Mouse (Mus musculus) kidney, postnatal 10 days (tissue): ENCODE data around the gene 4930432M17Rik.
A peak's percentile ranks its signal among the peaks of the same experiment; 100 is the strongest.

Experiments
- DNase-seq: peaks from one replicate; pipeline ENCODE4 v3.0.0; 2021; ENCODE audit warnings: mixed read lengths

Gene 4930432M17Rik

GRCm38 (mm10) chr3:121712222-121712621 is 41.7 kb downstream of the 4930432M17Rik start:
- no peak for DNase-seq

DNA sequence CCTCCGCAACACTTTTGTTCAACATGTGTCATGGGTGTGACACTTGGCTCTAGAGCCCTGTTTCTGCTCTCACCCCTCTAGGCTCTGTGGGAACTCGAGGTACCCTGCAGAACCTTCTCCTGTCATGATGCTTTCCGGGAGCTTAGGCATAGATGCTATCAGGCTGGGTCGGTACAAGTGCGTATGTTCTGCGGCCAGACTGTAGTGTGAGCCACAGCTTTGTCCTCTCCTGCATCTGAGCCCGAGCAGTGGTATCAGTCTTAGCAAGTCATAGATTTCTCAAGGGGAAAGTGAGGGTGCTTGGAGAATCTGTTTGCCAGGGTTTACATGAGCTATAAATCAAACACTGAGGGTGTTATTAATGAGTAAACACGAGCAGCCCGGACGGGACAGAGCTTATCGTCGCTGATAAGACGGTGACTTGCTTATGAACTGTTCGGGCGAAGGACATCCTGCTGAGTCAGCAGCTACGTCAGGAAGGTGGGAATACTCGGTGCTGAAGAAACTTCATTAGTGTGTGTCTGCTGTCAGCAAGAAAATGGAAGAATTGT is 42.7 kb downstream of the 4930432M17Rik start:
- DNase-seq: no peak

- DNase-seq: no peak
Measured at GRCm38 (mm10) chr3:121713816-121714215, 43.3 kb downstream of the 4930432M17Rik start.

DNA sequence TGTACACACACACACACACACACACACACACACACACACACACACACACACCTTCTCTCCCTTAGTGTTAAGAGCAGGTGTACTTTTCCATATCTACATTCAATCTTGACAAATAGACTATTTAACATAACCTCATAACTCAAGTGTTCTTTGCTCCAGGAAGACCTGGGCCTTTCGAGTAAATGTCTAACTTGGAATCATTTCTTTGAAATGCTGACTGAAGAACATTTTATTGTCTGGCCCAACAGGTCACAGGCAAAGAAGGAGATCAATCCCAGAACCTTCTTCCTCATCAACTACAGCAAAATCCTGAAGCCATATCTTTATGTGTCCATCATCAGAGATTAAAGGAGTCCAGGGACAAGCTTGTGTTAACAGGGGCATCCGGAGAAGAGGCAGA is 43.9 kb downstream of the 4930432M17Rik start:
- DNase-seq: no peak

DNA sequence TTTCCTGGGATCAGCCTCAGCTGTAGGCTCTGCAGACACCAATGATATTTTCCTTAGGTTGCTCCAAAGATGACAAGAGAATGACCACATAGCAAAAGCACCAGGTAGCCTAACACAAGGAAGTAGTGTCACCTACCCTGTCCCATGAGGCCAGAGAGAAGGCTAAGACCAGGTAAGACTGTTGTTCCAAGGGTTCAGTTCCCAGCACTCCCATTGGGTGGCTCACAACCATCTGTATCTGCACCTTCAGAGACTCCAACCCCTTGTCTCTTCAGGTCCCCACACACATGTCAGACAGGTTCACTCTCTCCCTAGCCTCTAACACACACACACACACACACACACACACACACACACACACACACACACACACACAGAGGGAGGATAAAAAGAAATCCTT is 44.8 kb downstream of the 4930432M17Rik start:
- no peak for DNase-seq

DNA sequence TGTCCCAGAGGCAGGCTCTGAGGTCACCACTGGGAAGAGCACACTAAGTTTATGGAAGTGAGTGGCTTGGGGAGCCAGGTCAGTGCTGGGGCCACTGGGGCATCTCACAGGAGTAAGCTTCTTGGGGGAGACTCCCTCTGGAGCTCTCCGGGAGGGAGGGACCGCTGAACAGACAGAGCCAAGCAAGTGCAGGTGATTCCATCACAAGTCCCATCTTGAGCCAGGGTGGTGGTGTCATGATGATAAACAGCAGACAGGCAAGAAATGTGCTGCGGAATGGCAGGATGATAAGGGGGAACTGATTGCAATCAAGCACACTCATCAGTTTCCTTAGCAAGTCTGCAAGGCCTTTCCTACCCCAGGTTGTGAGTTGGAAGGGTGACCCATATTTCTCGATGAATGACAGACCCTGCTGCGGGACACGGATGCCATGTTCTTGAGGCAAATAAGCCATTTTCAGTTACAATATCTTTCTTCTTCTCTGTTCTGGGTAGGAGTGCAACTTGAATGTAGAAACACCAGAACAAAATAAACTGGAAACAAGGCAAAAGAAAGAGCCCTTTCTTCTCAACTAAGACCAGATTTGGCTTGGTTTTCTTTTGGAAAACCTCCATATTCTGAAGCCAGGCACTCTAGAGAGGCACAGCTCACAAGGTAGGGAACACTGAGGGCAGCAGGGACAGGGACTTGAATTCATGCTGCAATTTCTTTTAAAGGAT is 45.3 kb downstream of the 4930432M17Rik start:
- no peak for DNase-seq

GRCm38 (mm10) chr3:121716480-121716879 is 45.9 kb downstream of the 4930432M17Rik start:
- DNase-seq: no peak

DNA sequence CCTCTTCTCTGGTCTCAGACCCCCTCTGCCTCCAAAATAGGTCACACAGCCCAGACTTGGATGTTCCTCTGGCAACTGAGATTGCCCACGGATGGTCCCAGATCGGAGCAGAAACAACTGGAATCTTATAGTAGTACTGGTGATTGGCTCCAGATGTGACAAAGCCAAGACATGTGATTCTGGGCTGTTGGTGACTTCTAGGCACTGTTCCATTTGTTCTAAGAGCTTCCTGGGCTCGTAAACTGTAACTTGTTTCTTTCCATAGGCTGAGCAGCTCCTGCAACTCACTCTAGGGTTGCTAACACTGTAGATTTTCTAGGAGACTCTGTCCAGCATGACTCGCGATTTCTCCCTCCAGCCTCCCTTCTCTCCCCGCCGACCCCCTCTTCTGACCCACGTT is 48.1 kb downstream of the 4930432M17Rik start:
- no peak for DNase-seq

DNA sequence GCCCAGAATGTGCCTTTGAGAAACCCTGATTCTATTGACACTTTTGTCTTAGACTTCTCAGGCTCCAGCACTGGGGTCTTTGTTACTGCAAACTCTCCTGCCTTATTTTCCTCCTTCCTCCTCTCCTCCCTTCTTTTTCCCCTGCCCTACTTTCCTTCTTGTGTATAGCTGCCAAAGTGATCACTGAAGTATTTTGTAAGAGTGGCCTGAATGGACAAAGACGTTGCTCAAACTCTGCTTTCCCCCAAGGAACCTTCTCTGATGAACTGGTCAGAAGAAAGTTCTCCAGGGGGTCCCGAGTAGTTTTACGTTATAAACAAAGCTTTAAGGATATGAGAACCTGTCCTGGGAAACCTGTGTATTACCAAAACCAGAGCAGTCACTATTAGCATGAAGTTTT is 49.1 kb downstream of the 4930432M17Rik start:
- no peak for DNase-seq

GRCm38 (mm10) chr3:121720801-121721690 is 50.5 kb downstream of the 4930432M17Rik start:
- no peak for DNase-seq

GRCm38 (mm10) chr3:121721691-121722070 is 51.1 kb downstream of the 4930432M17Rik start:
- no peak for DNase-seq

DNA sequence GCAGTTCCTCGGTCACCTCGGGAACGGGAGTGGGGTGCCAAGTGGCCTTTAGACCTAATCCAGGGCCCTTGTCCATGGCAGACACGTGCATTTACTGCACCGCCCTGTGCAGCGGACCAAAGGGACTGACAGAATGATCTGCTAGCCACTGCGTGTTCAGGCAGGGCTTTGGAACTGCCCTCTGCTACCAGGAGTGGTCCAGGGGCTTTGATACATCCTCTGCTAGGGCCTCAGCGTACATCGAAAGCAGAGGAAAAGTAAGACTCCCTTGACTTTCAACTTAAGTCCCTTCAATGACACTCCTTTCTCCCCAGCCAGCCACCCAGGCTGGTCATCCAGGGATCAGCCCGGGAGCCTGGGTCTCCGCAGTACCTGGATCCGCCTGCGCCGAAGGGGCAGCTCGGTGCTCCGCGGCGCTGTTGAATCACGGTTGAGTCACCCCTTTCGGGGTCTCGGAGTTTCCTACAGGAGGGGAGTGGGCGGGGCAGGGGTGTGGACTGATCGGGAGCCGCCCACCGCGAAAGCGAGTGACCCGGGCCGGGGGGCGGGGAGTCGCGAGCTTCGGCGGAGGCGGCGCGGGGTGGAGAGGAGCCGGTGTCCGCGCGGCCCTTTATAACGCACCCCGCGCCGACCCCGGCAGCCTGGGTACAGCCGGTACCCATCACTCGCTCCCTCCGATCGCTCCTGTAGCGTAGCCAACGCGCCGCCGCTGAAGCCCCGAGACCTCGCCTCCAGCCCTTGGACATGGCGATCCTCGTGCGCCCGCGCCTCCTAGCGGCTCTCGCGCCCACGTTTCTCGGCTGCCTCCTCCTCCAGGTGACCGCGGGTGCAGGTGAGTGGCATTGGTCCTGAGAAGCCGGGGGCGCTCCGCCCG is 52.6 kb downstream of the 4930432M17Rik start, which contains the start of gene F3:
F3 (plus strand) TSS at position 567 of the 874 bp plus-strand sequence.
- DNase-seq: peak; percentile 91

DNA sequence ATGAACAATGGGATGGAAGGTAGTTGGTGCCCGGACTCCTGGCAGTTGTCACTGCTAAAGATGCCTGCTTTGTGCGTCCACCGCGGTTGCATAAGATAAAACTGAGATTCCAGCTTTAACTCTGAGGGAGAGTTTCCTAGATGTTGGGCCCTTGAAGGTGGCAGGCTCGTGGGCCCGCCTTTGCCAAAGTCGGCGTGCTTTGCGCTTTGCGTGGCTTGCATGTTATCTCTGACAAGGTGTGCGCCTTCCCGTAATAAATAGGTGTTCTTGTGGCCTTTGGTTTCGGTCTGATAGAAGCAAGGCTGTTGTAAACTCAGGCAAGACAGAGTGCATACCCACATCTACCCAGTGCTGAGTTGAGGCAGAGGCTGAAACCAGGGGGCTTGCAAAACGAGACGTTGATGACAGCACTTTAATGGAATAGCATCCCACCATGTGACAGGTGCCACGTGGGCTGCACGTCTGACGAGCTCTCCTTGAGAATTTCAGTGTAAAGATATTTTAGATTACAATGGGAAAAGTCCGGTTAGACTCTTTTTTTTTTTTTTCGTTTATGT is 53.5 kb downstream of the 4930432M17Rik start:
- DNase-seq: no peak

DNA sequence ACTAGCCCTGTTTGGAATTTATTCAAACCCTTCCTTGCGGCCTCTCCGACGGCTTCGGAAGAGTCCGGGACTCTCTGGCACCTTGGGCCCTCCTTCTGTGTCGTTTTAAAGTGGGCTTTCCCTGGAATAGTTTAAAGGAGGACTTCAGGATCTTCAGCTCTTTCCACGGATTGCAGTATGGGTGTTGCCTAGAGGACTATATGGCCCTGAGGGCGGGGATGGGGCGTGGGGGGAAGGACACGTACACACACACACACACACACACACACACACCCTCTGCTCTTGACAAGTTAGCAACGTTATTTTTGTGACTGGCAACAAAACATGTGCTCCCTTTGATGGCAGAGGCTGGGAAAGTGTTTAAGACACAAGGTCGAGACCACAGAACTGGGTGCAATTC is 54.0 kb downstream of the 4930432M17Rik start:
- DNase-seq: no peak

GRCm38 (mm10) chr3:121725651-121726050 is 55.1 kb downstream of the 4930432M17Rik start:
- DNase-seq: no peak

DNA sequence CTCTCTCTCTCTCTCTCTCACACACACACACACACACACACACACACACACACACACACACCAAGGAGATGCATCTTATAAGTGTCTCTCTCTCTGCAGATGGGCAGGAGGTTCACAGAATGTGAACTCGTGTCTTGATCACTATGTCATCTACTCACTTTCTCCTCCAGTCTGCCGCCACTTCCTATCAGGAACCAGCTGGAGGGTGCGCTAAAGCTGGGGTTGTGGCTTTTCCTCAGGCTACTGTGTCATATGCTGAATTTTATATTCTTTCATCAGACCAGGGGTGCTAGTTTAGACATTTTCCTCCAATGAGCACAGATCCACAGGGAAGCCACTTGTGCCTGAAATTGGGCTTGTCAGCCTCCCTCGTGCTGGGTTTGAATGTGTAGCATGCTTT is 59.1 kb downstream of the 4930432M17Rik start:
- no peak for DNase-seq
